Mouse (Mus musculus) midbrain, embryonic 15.5 days (tissue): ENCODE measurements around the gene Gm3646. TPM values are rescaled to one million over a fixed set of nuclear protein-coding genes. Genes with fewer than 3 reads are reported as not detected.

ENCODE experiments used
- ATAC-seq: fragments of 200-750 bp; cut with Nextera tagmentation; replicated peaks from 2 replicates; pipeline ENCODE4 v1.8.0; 2017; ENCODE audit warnings: moderate TSS enrichment
- H3K27ac ChIP-seq: fragments of 300-500 bp; sonication (generic); 2 replicates; pipeline ENCODE4 v1.5.1; 2015; ENCODE audit warnings: mild to moderate bottlenecking, inconsistent platforms
- H3K27me3 ChIP-seq: fragments of 300-500 bp; sonication (generic); replicated peaks from 2 replicates; pipeline ENCODE4 v1.6.1; 2015; ENCODE audit warnings: inconsistent platforms
- H3K36me3 ChIP-seq: fragments of 300-500 bp; sonication (generic); replicated peaks from 2 replicates; pipeline ENCODE4 v1.6.1; 2015; ENCODE audit warnings: inconsistent platforms
- H3K4me1 ChIP-seq: fragments of 300-500 bp; sonication (generic); 2 replicates; pipeline ENCODE4 v1.6.1; 2015; ENCODE audit warnings: inconsistent platforms
- H3K4me2 ChIP-seq: fragments of 300-500 bp; sonication (generic); 2 replicates; pipeline ENCODE4 v1.6.1; 2015; ENCODE audit warnings: inconsistent platforms, mild to moderate bottlenecking, moderate library complexity
- H3K4me3 ChIP-seq: fragments of 300-500 bp; sonication (generic); 2 replicates; pipeline ENCODE4 v1.5.1; 2015; ENCODE audit warnings: mild to moderate bottlenecking, inconsistent platforms
- H3K9ac ChIP-seq: fragments of 300-500 bp; sonication (generic); 2 replicates; pipeline ENCODE4 v1.6.1; 2015; ENCODE audit warnings: mild to moderate bottlenecking, inconsistent platforms
- H3K9me3 ChIP-seq: fragments of 300-500 bp; sonication (generic); 2 replicates; pipeline ENCODE4 v1.6.1; 2016; ENCODE audit warnings: inconsistent platforms
- WGBS: fragments of 180-500 bp; shearing (Covaris S2); methylation state at CpG from one replicate; pipeline ENCODE4 v1.1.7; 2015; ENCODE audit warnings: mixed read lengths; 5-methylcytosine and 5-hydroxymethylcytosine counted together
- polyA plus RNA-seq: library from polyadenylated mRNA; unstranded; fragments of >200 nt; fragmentation: Nextera tagmentation; extraction: Ambion mirVana; gene quantifications from 2 replicates; pipeline ENCODE4 v1.2.1, GENCODE M21; 2015

The Gm3646 gene
- not detected in 2 replicates for polyA plus RNA-seq

- no peaks in the 10 kb centered on the region for H3K36me3 ChIP-seq
- no peak within 1 kb of the TSS for H3K4me3 ChIP-seq
- no peaks in the 10 kb centered on the region for H3K9me3 ChIP-seq
- no peaks in the 10 kb centered on the region for H3K27me3 ChIP-seq
- peaks cover 5% of the 10 kb centered on the region; the same call in 1 of the 2 replicates for H3K4me1 ChIP-seq
- no peak within 1 kb of the TSS for H3K4me2 ChIP-seq
- H3K27ac ChIP-seq, result 0 out of 2 replicates have a peak within 1 kb of the TSS, but pooled peaks have one; percentile 34
- ATAC-seq, result peak; percentile 52; the same call in 1 of the 2 replicates
- no peak within 1 kb of the TSS for H3K9ac ChIP-seq
- WGBS, result 71% methylated on average over 4 of the region's 4 CpGs
These were observed at the start of gene Gm3646 for GRCm38 (mm10) chr1:39805243-39805979. Gene Gm3646 (minus strand): TSS chr1:39805332.

DNA sequence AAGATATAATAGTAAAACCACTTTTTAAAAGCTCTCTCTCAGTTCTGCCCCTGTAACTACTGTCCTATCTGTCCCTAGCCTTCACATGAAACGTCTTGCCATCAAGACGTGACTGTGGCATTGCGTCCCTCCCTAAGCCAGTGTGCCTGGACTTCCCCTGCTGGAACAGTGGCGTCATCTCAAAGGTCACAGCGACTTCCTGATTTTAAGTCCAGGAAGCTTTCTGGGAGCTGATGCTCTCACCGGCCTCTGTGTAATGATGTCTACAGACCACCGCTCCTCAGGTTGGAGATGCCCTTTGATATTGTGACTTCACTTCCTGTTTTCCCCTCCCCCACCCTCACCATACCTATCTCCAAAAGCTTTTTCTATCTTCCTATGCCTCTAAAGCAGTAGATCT, 41.9 kb upstream of the Gm3646 start:
- ATAC-seq, result no peak

DNA sequence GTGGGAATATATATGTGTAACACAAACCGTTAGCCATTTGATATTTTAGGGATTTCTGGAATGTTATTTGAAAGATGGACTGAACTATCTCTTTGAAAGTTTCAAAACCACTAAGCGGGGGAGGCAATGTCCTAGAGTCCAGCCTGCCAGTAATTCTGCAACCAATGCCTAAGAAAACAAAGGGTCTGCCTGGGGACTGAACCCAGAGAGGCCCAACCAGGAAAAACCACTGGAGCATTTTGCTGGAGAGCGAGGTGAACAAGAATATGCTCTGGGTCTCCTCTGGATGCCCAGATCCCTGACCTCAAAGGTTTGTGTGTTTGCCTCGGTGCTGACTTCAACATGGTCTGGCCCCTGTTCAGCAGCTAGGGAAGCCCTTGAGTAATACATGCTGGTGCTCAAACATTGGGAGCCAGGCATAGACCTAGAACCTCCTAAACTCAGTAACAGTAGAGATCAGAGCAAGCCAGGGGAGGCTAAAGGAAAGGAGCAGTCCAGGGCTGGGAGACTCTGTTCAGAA, 41.0 kb upstream of the Gm3646 start:
- no peak overlapping the region for H3K27ac ChIP-seq
- no peak overlapping the region for H3K4me2 ChIP-seq
- ATAC-seq, result no peak
- no peaks in the 10 kb centered on the region for H3K27me3 ChIP-seq
- no peak overlapping the region for H3K4me3 ChIP-seq
- 83% methylated on average over 4 of the region's 4 CpGs for WGBS
- H3K4me1 ChIP-seq, result no peaks in the 10 kb centered on the region
- H3K9ac ChIP-seq, result no peak overlapping the region
- no peaks in the 10 kb centered on the region for H3K9me3 ChIP-seq
- no peaks in the 10 kb centered on the region for H3K36me3 ChIP-seq

More for the DNA sequence above, 41.9 kb upstream of the Gm3646 start:
- Histone ChIP-seq H3K9ac (no peak overlapping the region), H3K36me3 (no peaks in the 10 kb centered on the region), H3K4me2 (no peak overlapping the region), H3K4me1 (no peaks in the 10 kb centered on the region), H3K27ac (no peak overlapping the region), H3K4me3 (no peak overlapping the region), H3K27me3 (no peaks in the 10 kb centered on the region), H3K9me3 (no peaks in the 10 kb centered on the region)
- WGBS, result 85% methylated on average over 7 of the region's 7 CpGs

- H3K27me3 ChIP-seq, result no peaks in the 10 kb centered on the region
- H3K4me2 ChIP-seq, result no peak overlapping the region
- 74% methylated on average over 5 of the region's 5 CpGs for WGBS
- H3K4me3 ChIP-seq, result no peak overlapping the region
- H3K27ac ChIP-seq, result no peak overlapping the region
- H3K4me1 ChIP-seq, result peaks cover 13% of the 10 kb centered on the region
- H3K9me3 ChIP-seq, result no peaks in the 10 kb centered on the region
- no peak for ATAC-seq
- no peak overlapping the region for H3K9ac ChIP-seq
- H3K36me3 ChIP-seq, result no peaks in the 10 kb centered on the region
These were observed 38.2 kb upstream of the Gm3646 start for GRCm38 (mm10) chr1:39843328-39843727.

DNA sequence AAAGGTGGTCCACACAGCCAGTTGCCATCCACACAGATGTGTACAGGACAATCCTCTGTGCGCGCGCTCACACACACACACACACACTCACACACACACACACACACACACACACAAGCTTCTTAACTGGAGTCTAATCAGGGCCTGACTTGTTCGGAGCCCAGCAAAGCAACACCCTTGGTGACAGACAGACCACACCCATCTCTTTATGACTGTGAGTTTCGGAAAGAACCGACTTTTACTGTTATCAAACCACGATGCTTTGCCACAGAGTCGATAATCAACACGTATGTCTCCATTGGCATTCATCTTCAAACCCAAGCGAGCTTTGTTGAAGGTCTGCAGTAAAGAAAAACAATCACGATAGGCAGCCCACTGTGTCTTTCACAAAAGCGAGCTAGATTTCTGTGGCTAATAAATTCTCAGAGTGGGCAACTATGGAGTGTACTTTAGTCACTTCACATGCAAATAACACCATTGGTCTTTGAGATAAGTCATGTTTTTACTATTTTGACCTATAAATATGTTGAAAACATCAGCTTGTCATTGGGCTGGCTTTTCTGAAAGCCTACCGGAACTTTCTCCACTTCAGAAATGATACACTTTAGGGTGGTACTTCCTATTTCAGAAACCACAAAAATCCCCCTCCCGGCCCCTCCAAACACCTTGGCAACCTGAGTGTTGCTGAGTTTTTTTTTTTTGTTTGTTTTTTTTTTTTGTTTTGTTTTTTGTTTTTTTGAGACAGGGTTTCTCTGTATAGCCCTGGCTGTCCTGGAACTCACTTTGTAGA, 37.3 kb upstream of the Gm3646 start:
- Histone ChIP-seq H3K4me1 (peaks cover 14% of the 10 kb centered on the region), H3K9me3 (no peaks in the 10 kb centered on the region), H3K27me3 (no peaks in the 10 kb centered on the region), H3K4me2 (no peak overlapping the region), H3K27ac (no peak overlapping the region), H3K4me3 (no peak overlapping the region), H3K9ac (no peak overlapping the region), H3K36me3 (no peaks in the 10 kb centered on the region)
- 92% methylated on average over 14 of the region's 14 CpGs for WGBS
- ATAC-seq, result no peak

GRCm38 (mm10) chr1:39840856-39841255, 35.7 kb upstream of the Gm3646 start:
- Histone ChIP-seq H3K27me3 (no peaks in the 10 kb centered on the region), H3K9me3 (no peaks in the 10 kb centered on the region), H3K36me3 (no peaks in the 10 kb centered on the region), H3K9ac (no peak overlapping the region), H3K27ac (no peak overlapping the region), H3K4me2 (no peak overlapping the region), H3K4me3 (no peak overlapping the region), H3K4me1 (peaks cover 14% of the 10 kb centered on the region)
- ATAC-seq, result no peak
- 46% methylated on average over 4 of the region's 4 CpGs for WGBS

DNA sequence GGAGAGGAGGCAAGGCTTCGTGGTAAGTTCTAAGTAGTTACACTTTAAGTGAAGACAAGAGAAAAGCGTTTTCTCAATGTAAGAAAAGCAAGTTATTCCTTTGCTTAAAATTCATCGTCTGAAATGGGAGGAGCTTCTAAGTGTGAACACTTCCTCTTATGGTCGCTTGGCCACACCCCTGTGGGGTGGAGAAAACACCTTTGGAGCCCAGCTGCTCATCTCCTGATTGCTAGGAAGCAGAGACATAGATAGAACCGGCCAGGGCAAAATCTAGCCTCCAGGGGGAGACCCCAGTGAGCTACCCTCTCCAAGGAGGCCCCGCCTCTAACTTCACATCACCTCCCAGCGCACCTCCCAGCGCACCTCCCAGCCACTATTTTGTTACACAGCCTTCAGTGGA, 34.7 kb upstream of the Gm3646 start:
- no peak for ATAC-seq
- Histone ChIP-seq H3K4me2 (no peak overlapping the region), H3K9ac (no peak overlapping the region), H3K4me1 (peaks cover 14% of the 10 kb centered on the region), H3K36me3 (no peaks in the 10 kb centered on the region), H3K4me3 (no peak overlapping the region), H3K27ac (peak overlapping the region; percentile 76; the same call in 1 of the 2 replicates), H3K9me3 (no peaks in the 10 kb centered on the region), H3K27me3 (no peaks in the 10 kb centered on the region)
- WGBS, result 64% methylated on average over 8 of the region's 8 CpGs

DNA sequence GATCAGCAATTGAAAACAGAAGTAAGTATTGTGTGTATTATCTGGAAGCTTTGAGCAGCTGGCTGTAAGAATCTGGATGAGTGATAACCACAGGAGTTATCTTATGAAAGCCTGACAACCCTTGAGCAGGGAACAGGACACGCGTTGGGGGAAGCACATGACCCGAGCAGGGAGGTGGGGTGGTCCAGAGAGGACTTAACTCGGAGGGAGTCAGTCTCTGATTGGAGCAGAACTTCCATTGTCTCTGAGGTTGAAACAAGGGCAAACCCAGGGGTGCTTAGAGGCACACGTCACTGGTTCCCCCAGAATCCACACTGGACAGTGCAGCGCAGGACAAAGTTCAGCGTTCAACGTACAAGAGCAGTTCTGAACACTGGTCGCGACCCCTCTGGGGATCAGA, 34.1 kb upstream of the Gm3646 start:
- no peaks in the 10 kb centered on the region for H3K27me3 ChIP-seq
- H3K9me3 ChIP-seq, result no peaks in the 10 kb centered on the region
- H3K4me3 ChIP-seq, result no peak overlapping the region
- H3K36me3 ChIP-seq, result no peaks in the 10 kb centered on the region
- no peak overlapping the region for H3K9ac ChIP-seq
- H3K4me1 ChIP-seq, result peaks cover 14% of the 10 kb centered on the region
- no peak overlapping the region for H3K4me2 ChIP-seq
- H3K27ac ChIP-seq, result peak overlapping the region; percentile 76
- 29% methylated on average over 10 of the region's 10 CpGs for WGBS
- ATAC-seq, result peak; percentile 70

DNA sequence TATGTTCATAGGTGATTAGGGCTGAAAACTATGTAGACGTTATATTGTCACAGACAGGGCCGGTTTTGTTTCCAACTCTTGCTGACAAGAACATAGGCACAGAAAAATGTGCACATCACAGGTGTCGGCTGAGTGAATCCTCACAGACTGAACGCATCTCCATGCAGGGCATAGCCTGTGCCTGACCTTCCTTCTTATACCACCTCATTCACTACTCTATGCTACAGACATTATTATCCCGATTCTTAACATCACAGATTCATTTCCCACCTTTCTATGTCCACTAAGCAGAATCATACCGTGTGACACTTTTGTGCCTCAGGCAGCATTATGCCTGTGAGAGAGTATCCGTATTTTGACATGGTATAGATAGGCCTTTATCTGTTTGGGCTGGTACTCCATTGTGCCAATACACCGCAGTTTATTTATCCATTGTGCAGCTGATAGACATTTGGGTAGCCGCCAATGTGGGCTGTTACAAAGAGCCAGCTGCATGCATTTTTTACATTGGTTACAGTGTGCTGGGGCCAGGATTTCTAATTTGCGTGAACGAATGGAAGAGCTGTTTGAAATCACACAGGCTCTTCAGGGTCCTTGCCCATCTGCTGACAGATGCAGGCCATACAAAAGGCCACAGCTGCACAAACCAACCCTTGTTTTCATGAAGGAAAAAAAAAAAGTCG, 33.5 kb upstream of the Gm3646 start:
- no peaks in the 10 kb centered on the region for H3K36me3 ChIP-seq
- no peak overlapping the region for H3K4me2 ChIP-seq
- peak; percentile 89 for ATAC-seq
- 27% methylated on average over 12 of the region's 12 CpGs for WGBS
- no peak overlapping the region for H3K9ac ChIP-seq
- H3K27me3 ChIP-seq, result no peaks in the 10 kb centered on the region
- no peaks in the 10 kb centered on the region for H3K9me3 ChIP-seq
- H3K4me3 ChIP-seq, result no peak overlapping the region
- H3K4me1 ChIP-seq, result peaks cover 14% of the 10 kb centered on the region
- H3K27ac ChIP-seq, result peak overlapping the region; percentile 76

- WGBS, result 82% methylated on average over 4 of the region's 4 CpGs
- H3K27me3 ChIP-seq, result no peaks in the 10 kb centered on the region
- no peak overlapping the region for H3K4me3 ChIP-seq
- H3K27ac ChIP-seq, result no peak overlapping the region
- H3K36me3 ChIP-seq, result no peaks in the 10 kb centered on the region
- H3K9me3 ChIP-seq, result no peaks in the 10 kb centered on the region
- no peak overlapping the region for H3K4me2 ChIP-seq
- no peaks in the 10 kb centered on the region for H3K4me1 ChIP-seq
- no peak for ATAC-seq
- H3K9ac ChIP-seq, result no peak overlapping the region
These were observed 26.5 kb upstream of the Gm3646 start for GRCm38 (mm10) chr1:39831594-39832039.

DNA sequence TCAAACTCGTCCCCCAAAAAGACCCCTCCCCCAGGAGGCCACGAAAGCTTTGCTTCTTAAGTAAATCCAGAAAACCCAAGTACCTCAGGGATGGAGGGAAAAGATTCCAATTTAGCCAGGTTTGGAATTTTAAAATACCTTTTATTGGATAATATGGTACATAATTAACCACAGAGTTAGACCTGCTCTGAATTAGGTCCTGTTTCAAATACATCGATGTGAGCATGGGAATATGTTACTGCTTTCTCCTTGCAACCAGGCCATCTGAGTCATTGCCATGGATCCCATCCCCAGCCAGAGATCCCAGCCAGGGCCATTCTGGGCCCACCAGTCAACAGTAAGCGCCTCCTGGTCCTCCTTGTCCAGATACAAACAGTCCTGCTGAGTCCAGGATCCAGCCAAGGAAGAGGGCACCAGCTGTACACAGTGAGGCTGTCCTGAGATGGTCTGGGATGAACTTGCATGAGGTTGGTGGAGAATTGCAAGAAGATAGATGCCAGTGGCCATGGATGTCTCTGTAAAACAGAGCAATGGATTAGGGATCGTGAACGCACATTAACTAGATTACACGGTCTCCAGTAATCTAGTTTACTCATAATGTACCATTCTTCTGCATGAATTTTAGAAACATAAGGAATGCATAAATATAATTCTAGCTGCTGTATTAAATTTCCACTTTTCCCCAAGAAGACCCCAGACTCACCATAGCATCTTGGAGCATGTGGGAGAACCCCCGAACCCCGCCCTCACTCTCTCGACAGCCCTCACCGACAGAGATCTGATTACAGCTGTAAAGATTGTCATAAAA, 25.9 kb upstream of the Gm3646 start:
- no peaks in the 10 kb centered on the region for H3K4me1 ChIP-seq
- ATAC-seq, result no peak
- H3K27me3 ChIP-seq, result no peaks in the 10 kb centered on the region
- no peak overlapping the region for H3K27ac ChIP-seq
- H3K36me3 ChIP-seq, result no peaks in the 10 kb centered on the region
- 81% methylated on average over 11 of the region's 11 CpGs for WGBS
- H3K9me3 ChIP-seq, result no peaks in the 10 kb centered on the region
- H3K4me3 ChIP-seq, result no peak overlapping the region
- no peak overlapping the region for H3K9ac ChIP-seq
- no peak overlapping the region for H3K4me2 ChIP-seq
